Mouse (Mus musculus) lung, embryonic 14.5 days (tissue): Measurements from ENCODE around the gene Gstt1. TPM values are rescaled to one million over a fixed set of nuclear protein-coding genes. Genes with fewer than 3 reads are reported as not detected.

Experiments
- ATAC-seq: fragments of 200-750 bp; cut with Nextera tagmentation; 2 replicates; pipeline ENCODE4 v1.8.0; 2017; ENCODE audit warnings: mild to moderate bottlenecking, moderate TSS enrichment, moderate library complexity; ENCODE audit not compliant: insufficient read depth
- DNase-seq: peaks from one replicate; pipeline ENCODE4 v3.0.0-alpha.2; 2015
- H3K27ac ChIP-seq: fragments of 300-500 bp; sonication (generic); 2 replicates; pipeline ENCODE4 v1.5.1; 2014; ENCODE audit warnings: low read depth, mild to moderate bottlenecking, moderate library complexity
- H3K27me3 ChIP-seq: fragments of 300-500 bp; sonication (generic); 2 replicates; pipeline ENCODE4 v1.6.1; 2014; ENCODE audit warnings: low read length, control low read depth; ENCODE audit not compliant: insufficient read depth
- H3K36me3 ChIP-seq: fragments of 300-500 bp; sonication (generic); 2 replicates; pipeline ENCODE4 v1.6.1; 2014; ENCODE audit warnings: control low read depth; ENCODE audit not compliant: insufficient read depth
- H3K4me1 ChIP-seq: fragments of 300-500 bp; sonication (generic); 2 replicates; pipeline ENCODE4 v1.6.1; 2014; ENCODE audit warnings: antibody characterized with exemption, control low read depth; ENCODE audit not compliant: insufficient read depth
- H3K4me2 ChIP-seq: fragments of 300-500 bp; sonication (generic); 2 replicates; pipeline ENCODE4 v1.6.1; 2014; ENCODE audit warnings: mild to moderate bottlenecking
- H3K4me3 ChIP-seq: fragments of 300-500 bp; sonication (generic); 2 replicates; pipeline ENCODE4 v1.5.1; 2014; ENCODE audit warnings: low read depth, low read length
- H3K9ac ChIP-seq: fragments of 300-500 bp; sonication (generic); 2 replicates; pipeline ENCODE4 v1.6.1; 2014
- H3K9me3 ChIP-seq: fragments of 300-500 bp; sonication (generic); 2 replicates; pipeline ENCODE4 v1.6.1; 2016; ENCODE audit warnings: low read depth, low read length, control low read depth
- CTCF ChIP-seq: IDR thresholded peaks from 2 replicates; pipeline ENCODE4 v1.5.1; 2016; ENCODE audit warnings: antibody characterized with exemption, low read depth
- WGBS: fragments of 180-500 bp; shearing (Covaris S2); extraction: QIAGEN DNeasy Blood & Tissue Kit; methylation state at CpG from one replicate; pipeline ENCODE4 v1.1.7; 2014; 5-methylcytosine and 5-hydroxymethylcytosine counted together
- polyA plus RNA-seq: library from polyadenylated mRNA; unstranded; fragments of >200 nt; fragmentation: Nextera tagmentation; extraction: Ambion mirVana; gene quantifications from 2 replicates; pipeline ENCODE4 v1.2.1, GENCODE M21; 2014

The Gstt1 gene
- polyA plus RNA-seq, 1 experiment from 2014 or later: 24.8 TPM

DNA sequence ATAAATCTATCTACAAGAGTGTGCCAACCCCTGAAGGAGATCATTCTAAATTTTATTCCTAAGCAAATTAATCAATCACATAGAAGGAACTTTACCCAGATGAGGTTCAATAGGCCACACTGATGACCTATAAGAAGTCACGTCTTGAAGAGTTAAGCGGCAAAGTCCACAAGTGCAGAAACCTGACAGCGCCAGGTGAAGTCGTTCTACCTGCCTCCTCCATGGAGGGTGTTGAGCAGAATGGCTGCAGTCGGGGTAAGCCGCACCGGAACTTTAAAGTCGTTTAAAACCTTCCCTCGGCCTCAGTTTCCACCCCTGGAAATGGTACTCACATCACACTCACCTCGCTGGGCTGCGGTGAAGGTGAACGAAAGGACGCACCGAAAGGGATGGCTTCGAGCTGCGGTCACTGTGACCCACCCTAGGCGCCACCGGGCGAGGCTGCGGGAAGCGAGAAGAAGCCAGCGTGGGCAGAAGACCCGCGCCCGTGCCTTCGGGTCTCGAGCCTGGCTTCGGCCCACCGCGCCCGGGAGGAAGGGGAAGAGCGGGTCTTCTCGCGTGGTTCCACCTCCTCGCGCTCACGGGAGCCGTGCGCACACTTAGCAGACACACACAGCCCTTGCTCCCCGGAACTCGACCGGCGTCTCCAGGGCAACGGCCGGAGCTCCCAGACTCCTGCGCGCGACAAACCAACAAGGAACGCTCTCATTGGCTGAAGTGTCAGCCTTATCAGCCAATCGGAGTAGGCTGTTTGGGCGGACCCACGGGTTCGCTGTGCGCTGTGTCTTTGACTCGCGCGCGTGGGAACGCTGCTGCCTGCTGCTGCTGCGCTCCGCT, 34.5 kb downstream of the Gstt1 start, which contains the start of gene Cabin1:
TSS of gene Cabin1 (minus strand) at position 660 of the 837 bp plus-strand sequence.
- WGBS: under 1% methylated on average over 61 of the region's 61 CpGs
- peak within 1 kb of the TSS; percentile 43; the same call in 1 of the 2 replicates for H3K27ac ChIP-seq
- DNase-seq: peak; percentile 100
- peaks cover 9% of the 10 kb centered on the region; the same call in 1 of the 2 replicates for H3K36me3 ChIP-seq
- peak within 1 kb of the TSS; percentile 82 for H3K9ac ChIP-seq
- peak; percentile 99 for ATAC-seq
- no peaks in the 10 kb centered on the region for H3K27me3 ChIP-seq
- H3K9me3 ChIP-seq: no peaks in the 10 kb centered on the region
- H3K4me3 ChIP-seq: peak within 1 kb of the TSS; percentile 85
- H3K4me2 ChIP-seq: peak within 1 kb of the TSS; percentile 89
- 0 out of 2 replicates have a peak, but pooled peaks cover 5% of the 10 kb centered on the region for H3K4me1 ChIP-seq
- TF ChIP-seq CTCF: no peak

- no peak for ATAC-seq
- 88% methylated on average over 3 of the region's 3 CpGs for WGBS
Measured at GRCm38 (mm10) chr10:75762413-75762812, 36.0 kb downstream of the Gstt1 start.

DNA sequence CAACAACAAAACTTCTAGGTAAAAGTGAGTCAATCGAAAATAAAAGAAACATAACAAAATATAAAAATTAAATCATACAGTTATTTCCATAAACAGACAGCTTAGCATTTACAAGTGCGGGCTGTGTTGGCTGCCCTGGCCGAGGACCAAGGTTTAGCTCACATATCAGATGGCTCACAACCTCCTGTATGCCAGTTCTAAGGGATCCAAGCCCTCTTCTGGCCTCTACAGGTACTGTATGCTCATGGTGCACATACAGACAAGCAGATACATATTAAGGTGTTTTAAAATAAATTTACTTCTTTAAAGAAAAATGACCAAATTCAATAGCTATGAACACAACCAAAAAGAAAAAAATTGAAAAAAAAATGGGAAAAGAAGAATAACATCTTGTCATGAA, 38.1 kb downstream of the Gstt1 start:
- ATAC-seq: no peak
- 0 out of 2 replicates have a peak, but pooled peaks have one; percentile 22 for TF ChIP-seq CTCF
- H3K9me3 ChIP-seq: no peaks in the 10 kb centered on the region
- H3K4me2 ChIP-seq: no peak overlapping the region
- H3K4me3 ChIP-seq: no peak overlapping the region
- no peak overlapping the region for H3K9ac ChIP-seq
- H3K36me3 ChIP-seq: peaks cover 13% of the 10 kb centered on the region; the same call in 1 of the 2 replicates
- 98% methylated on average over 3 of the region's 3 CpGs for WGBS
- DNase-seq: no peak
- H3K27ac ChIP-seq: no peak overlapping the region
- no peaks in the 10 kb centered on the region for H3K27me3 ChIP-seq
- 0 out of 2 replicates have a peak, but pooled peaks cover 5% of the 10 kb centered on the region for H3K4me1 ChIP-seq

More at GRCm38 (mm10) chr10:75762413-75762812, 36.0 kb downstream of the Gstt1 start:
- H3K9ac ChIP-seq: no peak overlapping the region
- no peak overlapping the region for H3K27ac ChIP-seq
- H3K4me1 ChIP-seq: 0 out of 2 replicates have a peak, but pooled peaks cover 5% of the 10 kb centered on the region
- peak overlapping the region; percentile 24 for H3K4me2 ChIP-seq
- DNase-seq: no peak
- peaks cover 9% of the 10 kb centered on the region; the same call in 1 of the 2 replicates for H3K36me3 ChIP-seq
- no peak for TF ChIP-seq CTCF
- H3K27me3 ChIP-seq: no peaks in the 10 kb centered on the region
- H3K4me3 ChIP-seq: peak overlapping the region; percentile 6; the same call in 1 of the 2 replicates
- H3K9me3 ChIP-seq: no peaks in the 10 kb centered on the region

GRCm38 (mm10) chr10:75756719-75757118, 41.7 kb downstream of the Gstt1 start:
- H3K36me3 ChIP-seq: peaks cover 44% of the 10 kb centered on the region
- TF ChIP-seq CTCF: no peak
- WGBS: 91% methylated on average over 11 of the region's 11 CpGs

GRCm38 (mm10) chr10:75744017-75744416, 54.4 kb downstream of the Gstt1 start:
- H3K36me3 ChIP-seq: peaks cover 79% of the 10 kb centered on the region
- no peaks in the 10 kb centered on the region for H3K27me3 ChIP-seq
- H3K4me2 ChIP-seq: no peak overlapping the region
- 48% methylated on average over 3 of the region's 3 CpGs for WGBS
- no peak overlapping the region for H3K4me3 ChIP-seq
- H3K27ac ChIP-seq: no peak overlapping the region
- ATAC-seq: peak; percentile 94
- TF ChIP-seq CTCF: peak; percentile 94
- no peaks in the 10 kb centered on the region for H3K4me1 ChIP-seq
- no peak overlapping the region for H3K9ac ChIP-seq
- H3K9me3 ChIP-seq: no peaks in the 10 kb centered on the region
- DNase-seq: peak; percentile 93

More at GRCm38 (mm10) chr10:75756719-75757118, 41.7 kb downstream of the Gstt1 start:
- Histone ChIP-seq H3K4me2 (no peak overlapping the region), H3K4me3 (no peak overlapping the region), H3K9ac (no peak overlapping the region), H3K9me3 (no peaks in the 10 kb centered on the region), H3K27me3 (no peaks in the 10 kb centered on the region), H3K4me1 (no peaks in the 10 kb centered on the region), H3K27ac (no peak overlapping the region)
- DNase-seq (no peak), ATAC-seq (no peak)

DNA sequence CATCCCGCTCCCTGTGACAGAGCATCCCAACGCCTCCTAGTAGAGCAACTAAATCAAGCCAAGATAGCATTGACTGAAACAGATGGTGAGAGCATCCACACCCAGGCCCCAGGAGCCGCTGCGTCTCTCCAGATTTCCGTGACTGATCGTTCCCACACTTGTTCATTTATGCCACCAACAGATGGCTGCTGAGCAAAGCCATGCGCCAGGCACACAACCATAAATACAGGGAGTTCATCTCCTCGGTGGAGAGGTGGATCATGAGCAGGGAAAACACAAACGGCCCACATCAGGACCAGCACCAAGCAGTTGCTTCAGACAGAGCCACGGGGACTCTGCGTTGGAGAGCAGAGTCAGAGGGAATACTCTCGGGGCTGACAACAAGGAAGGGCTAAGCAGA, 55.0 kb downstream of the Gstt1 start:
- Histone ChIP-seq H3K27me3 (no peaks in the 10 kb centered on the region), H3K9ac (no peak overlapping the region), H3K9me3 (no peaks in the 10 kb centered on the region), H3K4me3 (no peak overlapping the region), H3K27ac (no peak overlapping the region), H3K4me2 (no peak overlapping the region), H3K4me1 (no peaks in the 10 kb centered on the region), H3K36me3 (peaks cover 83% of the 10 kb centered on the region)
- no peak for ATAC-seq
- no peak for DNase-seq
- TF ChIP-seq CTCF: no peak
- WGBS: 87% methylated on average over 12 of the region's 12 CpGs

- Histone ChIP-seq H3K9ac (no peak overlapping the region), H3K4me1 (no peaks in the 10 kb centered on the region), H3K4me2 (no peak overlapping the region), H3K4me3 (no peak overlapping the region), H3K27ac (no peak overlapping the region), H3K9me3 (no peaks in the 10 kb centered on the region), H3K36me3 (peaks cover 76% of the 10 kb centered on the region), H3K27me3 (no peaks in the 10 kb centered on the region)
- ATAC-seq (no peak), DNase-seq (no peak)
- no peak for TF ChIP-seq CTCF
- 91% methylated on average over 3 of the region's 3 CpGs for WGBS
Measured at GRCm38 (mm10) chr10:75740866-75741265, 57.5 kb downstream of the Gstt1 start.

Other genes starting within 250 kb of the Gstt1 start
- 0.50 and 0.69 TPM in 2 replicates for gene Lrrc75b, start 238.3 kb downstream of the Gstt1 start, polyA plus RNA-seq
- 1.8 and 1.9 TPM in 2 replicates for gene Ggt1, start 237.0 kb downstream of the Gstt1 start, polyA plus RNA-seq
- gene Ggt5, start 209.2 kb downstream of the Gstt1 start, polyA plus RNA-seq: 0.43 and 0.71 TPM in 2 replicates
- 5.8 and 5.9 TPM in 2 replicates for gene Susd2, start 154.6 kb downstream of the Gstt1 start, polyA plus RNA-seq
- gene Cabin1, start 34.2 kb downstream of the Gstt1 start, polyA plus RNA-seq: 41.1 and 50.0 TPM in 2 replicates
- 61.6 and 71.6 TPM in 2 replicates for gene Ddt, start 25.2 kb downstream of the Gstt1 start, polyA plus RNA-seq
- gene Gm20441, start 17.6 kb downstream of the Gstt1 start, polyA plus RNA-seq: not detected in 2 replicates
- 18.9 and 19.8 TPM in 2 replicates for gene Gstt3, start 17.2 kb downstream of the Gstt1 start, polyA plus RNA-seq
- not detected in 2 replicates for gene Gstt4, start 24.0 kb upstream of the Gstt1 start, polyA plus RNA-seq
- 28.0 and 29.8 TPM in 2 replicates for gene Gstt2, start 38.8 kb upstream of the Gstt1 start, polyA plus RNA-seq
- 2,116 and 2,356 TPM in 2 replicates for gene Mif, start 61.7 kb upstream of the Gstt1 start, polyA plus RNA-seq
- 1.9 and 2.0 TPM in 2 replicates for gene Derl3, start 94.8 kb upstream of the Gstt1 start, polyA plus RNA-seq
- 199 and 219 TPM in 2 replicates for gene Smarcb1, start 123.0 kb upstream of the Gstt1 start, polyA plus RNA-seq
- gene Chchd10, start 134.5 kb upstream of the Gstt1 start, polyA plus RNA-seq: 24.3 and 35.2 TPM in 2 replicates
- gene Mmp11, start 137.9 kb upstream of the Gstt1 start, polyA plus RNA-seq: 61.8 and 61.9 TPM in 2 replicates
- 0.30 and 0.39 TPM in 2 replicates for gene Gm867, start 142.1 kb upstream of the Gstt1 start, polyA plus RNA-seq
- gene Vpreb3, start 144.5 kb upstream of the Gstt1 start, polyA plus RNA-seq: 0.63 and 0.87 TPM in 2 replicates
- 0.14 TPM in 1 of 2 replicates, not detected in the other for gene Gm5134, start 155.9 kb upstream of the Gstt1 start, polyA plus RNA-seq
- gene Zfp280b, start 234.1 kb upstream of the Gstt1 start, polyA plus RNA-seq: 24.9 and 26.2 TPM in 2 replicates